Mouse (Mus musculus) mesoderm, embryonic 11.5 days (tissue): ENCODE results near the gene Tnfsf8.

Experiments used
- DNase-seq: peaks from one replicate; pipeline ENCODE4 v3.0.0-alpha.2; 2012; ENCODE audit warnings: low read depth, low spot score

Gene Tnfsf8

DNA sequence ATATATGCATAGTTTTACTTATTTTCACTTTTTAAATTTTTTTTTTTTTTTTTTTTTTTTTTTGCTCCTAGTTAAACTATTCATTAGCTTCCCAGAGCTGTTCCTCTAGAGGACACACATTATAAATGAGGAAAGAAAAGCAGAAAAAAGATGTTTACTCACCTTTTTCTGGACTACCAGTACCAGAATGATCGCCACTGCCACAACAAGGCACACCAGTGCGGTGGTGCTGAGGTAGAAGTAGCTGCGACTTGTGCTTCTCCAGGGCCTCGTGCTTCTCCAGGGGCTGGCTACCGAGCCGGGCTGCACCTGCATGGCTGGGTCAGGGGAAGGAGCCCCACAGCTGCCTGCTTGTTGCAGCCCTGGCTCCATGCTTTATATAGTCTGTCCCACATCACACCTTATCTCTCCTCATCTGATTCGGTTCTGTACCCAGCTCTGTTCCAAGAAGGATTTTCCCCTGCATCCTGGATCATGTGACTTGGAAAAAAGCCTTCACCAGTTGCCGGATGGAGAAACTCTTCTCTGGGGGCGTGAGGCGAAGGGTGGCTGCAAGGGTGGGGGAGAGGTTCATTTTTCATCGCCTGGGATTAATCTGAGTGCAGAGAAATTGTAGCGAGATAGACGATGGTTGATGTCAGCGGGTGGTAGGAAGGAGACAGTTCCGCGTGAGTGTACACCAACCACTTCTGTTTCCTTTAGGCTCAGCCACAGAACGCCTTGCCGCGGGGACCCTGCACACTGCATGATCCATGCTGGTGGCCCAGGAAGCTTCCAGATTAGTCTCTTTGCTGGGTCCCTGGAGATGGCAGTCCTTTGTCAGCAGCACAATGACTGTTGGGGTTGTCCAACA, at the start of gene Tnfsf8:
Tnfsf8 (minus strand) TSS at position 660 of the 853 bp plus-strand sequence.
- no peak for DNase-seq

GRCm38 (mm10) chr4:63908511-63908910, 47.4 kb upstream of the Tnfsf8 start:
- no peak for DNase-seq

DNA sequence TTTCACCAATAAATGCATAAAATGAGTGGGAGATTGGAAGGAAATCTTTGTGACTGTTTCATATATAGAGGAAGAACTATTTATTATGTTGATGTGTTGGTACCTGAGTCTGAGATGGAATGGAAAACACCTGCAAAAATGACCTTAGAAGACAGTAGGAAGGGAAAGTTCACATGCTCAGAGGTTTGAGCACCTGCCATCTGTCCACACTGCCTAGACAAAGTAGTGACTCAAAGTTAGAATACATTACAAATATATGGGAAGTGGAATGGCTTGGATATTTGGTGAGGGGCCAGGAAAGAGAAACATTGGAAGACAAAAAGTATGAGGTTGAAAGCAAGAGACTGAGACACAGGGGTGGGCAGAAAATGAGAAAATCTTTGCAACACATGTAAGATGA, 46.3 kb upstream of the Tnfsf8 start:
- no peak for DNase-seq

- DNase-seq = no peak
Measured at GRCm38 (mm10) chr4:63906050-63906449, 44.9 kb upstream of the Tnfsf8 start.

- DNase-seq = no peak
Measured at GRCm38 (mm10) chr4:63899081-63899523, 38.0 kb upstream of the Tnfsf8 start.

- no peak for DNase-seq
Measured at GRCm38 (mm10) chr4:63897152-63897551, 36.0 kb upstream of the Tnfsf8 start.

- DNase-seq = no peak
Measured at GRCm38 (mm10) chr4:63886156-63886555, 25.0 kb upstream of the Tnfsf8 start.

- DNase-seq = no peak
Measured at GRCm38 (mm10) chr4:63876720-63877119, 15.6 kb upstream of the Tnfsf8 start.

GRCm38 (mm10) chr4:63875480-63875879, 14.3 kb upstream of the Tnfsf8 start:
- no peak for DNase-seq

- DNase-seq = no peak
Measured at GRCm38 (mm10) chr4:63870678-63871077, 9.5 kb upstream of the Tnfsf8 start.

DNA sequence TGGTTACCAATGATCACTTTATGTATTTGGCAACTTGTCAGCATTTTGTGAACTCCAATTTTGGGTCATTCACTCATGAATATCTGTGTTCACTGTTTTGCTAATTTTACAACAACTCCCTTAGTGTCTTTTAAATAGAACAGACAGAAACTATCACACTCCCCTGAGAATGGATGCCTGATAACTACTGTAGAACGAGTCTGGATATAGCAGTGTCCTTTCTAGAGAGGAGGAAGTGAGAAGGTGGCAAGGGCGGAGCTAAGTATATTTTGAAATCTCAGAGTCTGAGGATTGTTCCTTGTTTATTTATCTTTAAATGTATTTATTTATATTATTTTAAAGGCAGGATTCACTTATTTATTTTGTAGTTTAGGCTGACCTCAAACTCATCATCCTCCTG, 7.6 kb upstream of the Tnfsf8 start:
- no peak for DNase-seq

DNA sequence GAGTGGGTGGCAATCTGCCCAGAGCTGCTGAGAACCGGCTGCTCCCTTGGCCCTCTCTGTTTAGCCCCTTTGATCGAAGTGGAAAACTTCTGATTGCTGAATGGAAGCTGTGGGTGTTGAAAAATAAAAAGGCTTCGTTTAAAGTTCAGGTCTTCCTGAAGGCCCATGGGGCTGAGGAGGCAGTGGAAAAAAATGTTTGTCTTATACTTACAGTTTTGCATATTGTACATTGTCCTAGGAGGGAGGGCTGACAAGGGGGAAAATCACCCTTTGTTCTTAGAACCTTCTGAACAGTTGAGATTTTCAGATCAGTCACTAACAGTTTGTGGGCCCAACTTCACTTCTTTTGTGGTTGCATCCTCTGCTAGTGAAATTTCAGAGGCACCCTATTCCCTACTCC, 1.8 kb upstream of the Tnfsf8 start:
- no peak for DNase-seq

GRCm38 (mm10) chr4:63862092-63862697, 1.0 kb upstream of the Tnfsf8 start:
- DNase-seq = peak; percentile 24

- DNase-seq = no peak
Measured at GRCm38 (mm10) chr4:63860236-63860635, 911 bp downstream of the Tnfsf8 start.

GRCm38 (mm10) chr4:63859785-63860203, 1.4 kb downstream of the Tnfsf8 start:
- DNase-seq = no peak

GRCm38 (mm10) chr4:63858646-63859224, 2.4 kb downstream of the Tnfsf8 start:
- DNase-seq = no peak

DNA sequence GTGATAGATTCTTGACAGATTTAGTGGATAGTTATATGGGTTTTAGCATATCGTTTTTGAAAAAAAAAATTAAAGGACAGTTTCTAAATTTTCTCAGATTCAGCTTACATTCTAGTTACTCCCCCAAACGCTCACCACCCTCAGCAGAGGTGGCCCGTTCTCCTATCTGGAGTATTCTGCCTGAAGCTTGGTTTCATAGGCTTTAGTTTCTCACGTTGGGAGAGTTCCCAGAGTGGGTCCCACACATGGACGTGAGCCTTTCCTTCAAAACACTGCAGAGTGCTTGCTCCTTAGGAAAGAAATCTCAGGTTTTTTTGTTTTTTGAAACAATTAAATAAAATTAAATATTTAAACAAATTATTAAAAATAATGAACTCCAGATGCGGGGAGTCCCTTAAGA, 4.4 kb downstream of the Tnfsf8 start:
- no peak for DNase-seq

DNA sequence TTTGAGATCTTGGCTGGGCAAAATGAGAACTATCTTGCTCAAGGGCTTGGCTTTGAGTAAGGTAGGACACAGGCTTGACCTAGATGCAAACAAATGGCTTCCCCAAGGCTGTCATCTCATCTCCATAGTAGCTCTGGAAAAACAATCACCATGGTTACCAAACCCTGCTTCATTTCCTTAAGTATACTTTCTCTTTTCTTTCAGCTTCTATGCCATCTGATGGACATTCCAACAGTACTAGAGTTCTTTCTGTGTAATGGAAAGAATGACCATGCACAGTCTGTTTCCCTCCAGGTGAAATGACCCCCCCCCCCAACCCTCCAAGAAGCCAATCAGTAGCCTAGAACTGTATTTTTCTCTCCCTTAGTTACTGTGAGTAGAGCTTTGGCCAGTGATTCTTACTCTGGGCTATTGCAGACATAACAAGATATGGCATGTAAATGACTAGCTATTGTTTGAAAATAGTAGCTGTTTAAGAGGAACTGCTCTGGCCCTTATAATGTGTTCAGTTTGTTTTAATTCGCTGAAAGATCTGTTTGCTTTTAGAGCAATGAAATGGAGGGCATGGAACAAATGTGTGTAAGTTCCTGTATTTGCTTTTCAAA, 7.3 kb downstream of the Tnfsf8 start:
- no peak for DNase-seq

DNA sequence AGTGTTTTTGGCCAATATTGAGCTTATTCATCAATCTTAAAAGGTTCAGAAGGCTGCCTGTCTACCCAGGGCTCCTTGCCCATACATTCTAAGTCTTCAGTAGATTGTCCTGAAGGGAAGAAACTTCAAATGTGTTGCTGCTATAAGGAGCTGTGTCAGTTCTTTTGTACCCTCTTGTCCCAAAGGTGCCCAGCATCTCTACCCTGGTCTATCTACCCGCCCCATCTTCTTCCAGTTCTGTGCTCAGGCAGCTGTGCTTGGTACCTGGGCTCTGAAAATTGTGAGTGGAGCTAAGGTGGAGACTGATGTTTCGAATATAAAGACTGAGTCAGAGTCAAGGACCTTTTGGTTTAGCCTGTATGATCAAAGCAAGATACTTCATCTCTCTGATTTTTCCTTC, 11.1 kb downstream of the Tnfsf8 start:
- no peak for DNase-seq

DNA sequence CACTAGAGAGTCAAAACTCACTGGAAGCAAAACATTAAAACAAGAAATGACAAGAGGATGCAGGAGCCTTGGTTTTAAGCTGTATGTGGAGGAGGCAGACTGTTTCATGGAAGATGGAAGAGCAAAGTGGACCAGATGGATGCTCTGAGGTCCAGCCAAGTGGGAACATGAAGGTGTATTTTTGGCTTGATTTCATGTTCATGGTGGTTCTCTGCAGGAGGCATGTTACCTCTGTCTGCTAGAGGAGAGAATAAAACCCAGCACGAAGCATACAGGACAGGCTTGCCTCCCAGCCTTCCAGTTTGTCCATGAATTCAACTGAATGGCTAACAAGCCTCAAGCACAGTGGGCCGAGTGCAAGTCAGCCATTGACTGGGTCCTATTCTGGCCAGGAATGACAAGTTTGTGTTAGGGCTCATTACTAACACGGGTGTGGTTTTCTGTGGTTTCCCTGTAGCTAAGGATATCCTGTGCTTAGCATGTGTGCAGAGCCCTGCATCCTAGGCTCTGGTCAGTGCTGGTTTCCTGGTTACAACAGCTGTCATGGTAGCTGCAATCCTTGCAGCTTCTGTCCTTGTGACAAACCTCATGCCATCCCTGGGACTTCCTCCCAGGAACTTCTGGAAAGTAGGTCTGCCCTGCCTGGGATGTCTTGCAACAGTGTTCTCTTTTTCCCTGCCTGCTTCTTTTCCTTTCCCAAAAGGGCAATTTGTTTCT, 14.1 kb downstream of the Tnfsf8 start:
- DNase-seq = no peak

- no peak for DNase-seq
Measured at GRCm38 (mm10) chr4:63845760-63846159, 15.4 kb downstream of the Tnfsf8 start.

- DNase-seq = peak; percentile 58
Measured at GRCm38 (mm10) chr4:63843924-63844323, 17.2 kb downstream of the Tnfsf8 start.
